Mouse (Mus musculus): ENCODE results near the gene Hopx.
A peak's percentile ranks its signal among the peaks of the same experiment; 100 is the strongest.

The Hopx gene

DNA sequence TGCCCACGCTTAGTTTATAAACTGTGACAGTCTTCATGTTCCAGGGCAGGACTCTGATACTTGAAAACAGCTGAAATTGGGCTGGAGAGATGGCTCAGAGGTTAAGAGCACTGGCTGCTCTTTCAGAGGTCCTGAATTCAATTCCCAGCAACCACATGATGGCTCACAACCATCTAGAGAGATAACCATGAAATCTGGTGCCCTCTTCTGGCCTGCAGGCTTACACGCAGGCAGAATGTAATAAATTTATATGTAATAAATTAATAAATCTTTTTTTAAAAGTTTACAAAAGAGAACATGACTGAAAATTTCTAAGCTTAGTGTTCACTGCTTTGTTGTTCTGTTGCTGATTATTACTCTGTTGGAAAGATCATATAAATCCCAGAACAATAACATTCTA is 43.9 kb downstream of the Hopx start:
- DNase-seq (ENCODE audit: low spot score): no peak

DNA sequence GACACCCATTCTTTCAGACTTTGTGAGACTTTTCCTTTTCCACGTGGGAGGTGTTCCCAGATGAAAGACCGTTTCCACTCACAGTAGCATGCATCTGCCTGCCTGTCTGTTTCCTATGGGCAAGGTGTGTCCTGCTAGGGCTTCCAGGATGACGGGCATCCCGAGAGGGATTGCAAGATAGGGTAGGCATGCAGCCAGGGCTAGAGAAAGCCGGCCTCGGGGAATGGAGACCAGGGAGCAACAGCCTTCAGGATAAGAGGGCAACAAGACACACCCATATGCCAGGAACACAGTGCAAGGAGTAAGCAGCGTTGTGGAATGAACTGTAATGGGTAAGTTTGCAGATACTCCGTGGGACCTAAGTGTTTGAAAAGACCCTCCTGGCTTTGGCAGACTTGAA is 47.6 kb downstream of the Hopx start:
- no peak for DNase-seq (ENCODE audit: low spot score)

DNA sequence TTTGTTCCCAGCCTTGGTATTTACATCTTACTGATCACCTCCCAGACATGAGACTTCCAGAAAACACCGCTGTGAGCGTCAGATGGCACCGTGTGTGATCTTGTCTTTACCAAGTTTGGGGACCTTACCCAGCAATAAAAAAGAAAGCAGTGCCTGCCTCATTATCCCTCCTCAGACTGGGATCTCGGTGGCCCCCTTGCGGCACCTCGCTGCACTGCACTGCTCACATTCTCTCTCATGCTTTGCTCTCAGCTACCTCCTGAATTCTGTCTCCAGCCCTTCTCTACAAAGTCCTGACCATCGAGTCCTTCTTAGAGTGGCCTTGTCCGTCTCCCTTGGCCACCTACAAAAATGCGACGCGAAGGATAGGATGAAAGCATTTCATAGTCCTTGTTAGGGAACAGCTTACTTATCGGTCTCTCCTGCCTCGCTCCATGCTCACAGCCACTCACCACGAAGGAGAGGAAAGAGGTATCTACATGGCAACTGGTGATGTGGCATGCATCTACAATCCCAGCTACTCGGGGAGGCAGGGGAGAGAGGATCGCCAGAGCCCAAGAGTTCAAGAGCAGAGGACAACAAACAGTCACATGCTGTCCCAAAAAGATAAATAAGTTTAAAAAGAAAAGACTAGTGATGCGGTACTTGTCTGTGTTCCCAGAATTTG is 53.4 kb downstream of the Hopx start:
- DNase-seq (ENCODE audit: low spot score): peak; percentile 60

DNA sequence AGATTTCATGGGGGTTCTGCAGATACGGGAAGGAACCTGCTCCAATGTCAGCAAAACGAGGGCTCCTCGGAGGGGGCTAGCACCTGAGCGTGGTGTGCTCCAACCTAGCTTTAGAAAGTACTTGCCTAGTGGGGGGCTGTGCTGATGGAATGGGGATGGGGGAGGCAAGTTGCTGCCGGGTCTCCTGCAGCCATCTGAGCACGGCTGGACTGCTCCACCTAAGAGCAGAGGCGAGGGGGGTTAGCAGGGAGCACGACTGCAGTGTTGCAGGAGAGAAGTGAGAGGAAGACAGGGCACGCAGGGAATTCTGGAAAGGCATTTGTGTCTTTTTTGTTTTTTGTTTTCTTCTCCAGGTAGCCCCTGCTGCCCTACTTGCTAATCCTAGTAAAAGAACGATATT is 54.6 kb downstream of the Hopx start:
- DNase-seq (ENCODE audit: low spot score): no peak

DNA sequence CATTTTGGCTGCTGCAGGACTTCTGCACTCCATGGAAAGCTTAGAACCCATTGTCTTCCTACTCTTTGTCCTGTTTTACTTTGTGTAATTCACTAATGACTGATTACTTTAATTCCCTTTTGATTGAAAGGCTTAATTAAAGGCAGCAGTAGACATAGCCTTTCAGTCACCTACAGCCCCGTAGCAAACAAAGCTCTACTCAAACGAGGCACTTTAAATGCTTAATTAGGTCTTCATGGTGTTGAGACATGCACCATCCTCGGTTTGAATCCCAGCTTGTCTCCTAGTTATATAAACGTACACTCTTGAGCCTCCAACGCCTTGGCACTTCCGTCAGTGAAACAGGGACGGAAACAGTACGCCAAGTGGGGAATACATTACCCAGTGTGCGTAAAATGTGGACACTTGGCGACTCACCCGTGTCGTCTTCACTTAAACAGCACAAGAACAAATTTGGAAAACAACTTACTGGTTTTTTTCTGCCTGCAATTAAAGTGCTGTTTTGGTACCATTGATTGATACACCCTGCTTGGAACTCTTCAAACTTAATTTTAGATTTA is 58.0 kb downstream of the Hopx start:
- DNase-seq (ENCODE audit: low spot score): no peak

DNA sequence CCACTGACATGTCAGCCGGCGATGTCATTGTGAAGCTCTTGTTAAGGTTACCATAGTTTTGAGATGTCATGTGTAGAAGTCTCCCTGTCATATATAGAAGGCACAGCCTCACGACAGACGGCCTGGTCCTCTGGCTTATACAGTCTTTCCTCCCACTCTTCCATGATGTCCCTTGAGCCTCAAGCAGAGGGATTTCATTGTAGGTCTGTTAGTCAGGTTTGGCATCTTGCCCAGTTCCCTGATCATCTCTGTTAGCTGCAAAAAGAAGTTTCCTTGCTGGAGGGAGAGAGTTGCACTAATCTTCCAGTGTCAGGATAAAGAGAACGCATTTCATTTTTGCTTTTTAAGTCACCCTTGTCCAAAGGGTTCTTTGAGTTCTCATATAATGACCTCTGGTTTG is 62.3 kb downstream of the Hopx start:
- no peak for DNase-seq (ENCODE audit: low spot score)

DNA sequence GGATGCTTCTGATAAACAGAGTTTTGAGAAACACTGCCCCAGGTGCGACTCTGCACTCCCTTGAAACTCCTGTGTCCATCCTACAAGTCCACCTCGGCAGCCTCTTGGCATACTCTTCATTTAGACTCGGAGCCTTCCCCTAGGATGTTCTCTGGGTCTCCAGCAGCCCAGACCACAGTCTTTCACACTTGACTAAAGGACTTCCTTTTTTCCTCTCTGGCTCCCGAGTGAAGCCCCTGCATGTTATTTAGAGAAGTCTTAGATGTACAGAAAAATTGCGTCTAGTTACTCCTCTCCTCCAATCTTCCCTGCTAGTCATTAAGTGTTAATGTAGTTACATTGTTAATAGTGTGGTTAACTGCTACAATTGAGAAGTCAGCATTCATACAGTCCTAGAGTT is 70.6 kb downstream of the Hopx start:
- no peak for DNase-seq (ENCODE audit: low spot score)

DNA sequence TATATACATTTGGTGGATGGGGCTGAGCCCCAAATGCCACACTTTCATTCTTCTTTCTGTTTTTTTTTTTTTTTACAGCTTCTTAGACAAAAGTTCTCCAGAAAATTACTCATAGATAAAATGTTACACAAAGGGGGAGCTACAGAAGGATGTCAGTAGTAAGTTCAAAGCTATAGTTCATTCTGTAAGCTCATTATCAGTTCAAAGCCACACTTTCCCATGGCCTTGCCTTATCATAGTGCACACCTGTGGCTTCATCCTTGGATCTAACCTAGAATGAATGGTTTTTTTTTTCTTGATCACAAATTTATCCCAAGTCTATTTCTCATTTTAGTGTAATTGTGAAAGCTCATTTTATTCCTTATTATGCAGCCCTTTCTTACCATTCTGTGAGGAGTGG is 75.5 kb downstream of the Hopx start:
- no peak for DNase-seq (ENCODE audit: low spot score)

DNA sequence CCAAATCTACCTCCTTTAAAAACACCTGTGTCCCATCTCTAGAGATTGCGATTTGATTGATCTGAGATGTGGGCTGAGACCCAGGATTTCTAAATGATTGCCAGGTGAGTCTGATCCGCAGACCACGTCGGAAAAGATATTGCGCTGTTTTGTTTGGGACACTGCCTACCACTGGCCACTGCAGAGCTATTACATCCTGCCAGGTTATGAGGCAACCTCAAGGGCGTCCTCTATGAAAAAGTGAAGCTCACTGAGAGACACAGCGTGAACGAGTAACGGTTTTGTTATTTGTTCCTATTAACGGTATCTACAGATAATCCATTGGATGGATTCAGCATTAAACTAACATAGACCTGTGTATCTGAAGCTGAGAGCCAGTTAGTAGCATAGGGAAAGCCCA is 76.5 kb downstream of the Hopx start:
- no peak for DNase-seq (ENCODE audit: low spot score)
